Mouse (Mus musculus): ENCODE measurements at regions not wholly inside any gene's neighbourhood (a gene's known extent, or its start where the extent isn't known, plus 50 kb on each side); places are given as distances from the start of the nearest gene placed in this dataset.

DNA sequence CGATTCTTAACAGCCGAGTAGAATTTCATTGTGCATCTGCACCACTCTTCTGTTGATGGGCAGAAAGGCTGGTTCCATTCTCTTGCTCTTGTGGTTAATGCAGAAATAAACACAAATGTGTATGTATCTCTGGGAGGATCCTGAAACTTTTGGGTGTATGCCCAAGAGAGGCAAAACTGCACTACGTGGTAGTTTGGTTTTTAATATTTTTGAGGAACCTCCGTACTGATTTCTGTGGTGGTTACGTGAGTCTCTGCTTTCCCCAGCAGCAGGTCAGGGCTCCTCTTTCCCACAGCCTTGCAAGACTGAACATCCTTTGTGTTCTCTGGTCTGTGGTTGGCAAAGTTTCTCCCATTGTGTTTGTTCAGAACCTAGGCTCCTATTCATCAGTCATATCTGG is 198.9 kb upstream of the Ubash3b start:
- intact Hi-C loops (cut with DNase I) = no loop called here
- DNase-seq = no peak

DNA sequence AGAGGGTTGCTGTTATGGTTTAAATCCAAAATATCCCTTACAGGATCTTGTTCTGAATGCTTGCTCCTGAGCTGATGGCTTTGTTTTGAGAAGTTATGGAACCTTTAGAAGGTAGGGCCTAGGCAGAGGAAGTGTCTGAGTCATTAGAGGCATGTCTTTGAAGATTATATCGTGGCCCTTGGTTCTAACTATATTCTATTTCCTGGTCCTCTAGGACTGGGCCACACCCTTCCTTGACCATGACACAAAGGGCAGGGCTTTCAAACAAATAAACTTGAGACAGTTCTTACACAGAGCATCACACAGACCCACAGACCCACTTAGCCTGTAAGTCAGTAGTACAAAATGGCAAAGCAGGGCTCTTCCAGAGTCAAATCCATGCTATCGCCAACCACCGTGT is 197.8 kb upstream of the Ubash3b start:
- intact Hi-C loops (cut with DNase I) = no loop called here

DNA sequence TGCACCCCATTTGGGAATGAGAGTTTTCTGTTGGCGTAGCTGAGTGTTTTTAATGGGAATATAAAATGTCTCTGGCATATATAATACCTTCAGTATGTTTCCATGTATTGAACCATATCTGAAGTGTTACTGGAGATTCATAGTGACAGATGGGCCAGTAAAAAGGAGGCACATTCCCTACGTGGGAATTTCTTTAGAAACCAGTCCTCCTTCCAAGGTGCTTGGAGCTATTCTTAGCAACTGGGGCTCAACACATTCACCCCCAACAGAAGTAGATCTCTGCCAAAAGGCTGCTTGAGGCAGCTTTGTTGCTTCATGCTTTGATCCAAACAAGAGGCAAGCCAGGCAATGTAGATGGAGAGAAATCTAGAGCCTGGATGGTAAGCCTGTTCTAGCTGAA is 183.8 kb upstream of the Ubash3b start:
- intact Hi-C loops (cut with DNase I) = no loop called here
- DNase-seq = no peak

More for the DNA sequence above, 197.8 kb upstream of the Ubash3b start:
- no peak for DNase-seq

DNA sequence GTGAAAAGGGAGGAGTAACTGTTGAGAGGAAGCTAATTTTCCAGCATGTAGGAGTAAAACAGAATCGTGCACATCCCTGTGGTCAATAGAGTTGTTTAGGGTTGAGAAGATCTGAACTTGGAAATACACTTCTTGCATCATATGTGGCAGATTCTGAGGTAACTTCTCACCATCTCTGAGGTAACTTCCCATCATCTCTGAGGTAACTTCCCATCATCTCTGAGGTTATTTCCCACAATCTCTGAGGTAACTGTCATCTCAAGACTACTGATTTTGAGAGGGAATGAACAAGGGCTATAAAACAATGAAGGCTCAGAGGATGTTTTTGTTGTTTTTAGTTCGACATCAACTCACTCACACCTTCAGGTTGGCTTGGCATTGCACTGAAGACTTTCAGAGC is 175.9 kb upstream of the Ubash3b start:
- DNase-seq = no peak
- intact Hi-C loops (cut with DNase I) = no loop called here

DNA sequence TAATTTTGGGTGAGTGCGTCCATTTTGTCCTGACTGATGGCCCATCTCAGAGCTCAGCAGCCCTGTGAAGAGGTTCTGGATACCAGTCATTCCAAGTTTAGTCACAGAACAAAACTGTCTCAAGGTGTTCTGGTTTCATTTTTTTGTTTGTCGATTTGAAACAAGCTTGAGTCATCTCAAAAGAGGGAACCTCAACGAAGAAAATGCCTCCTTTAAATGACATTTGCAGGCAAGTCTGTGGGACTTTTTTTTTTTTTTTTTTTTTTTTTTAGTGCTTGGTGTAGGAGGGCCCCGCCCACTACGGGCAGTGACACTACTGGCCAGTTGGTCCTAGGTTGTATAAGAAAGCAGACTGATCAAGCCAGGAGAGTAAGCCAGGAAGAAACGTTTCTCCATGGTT is 175.3 kb upstream of the Ubash3b start:
- intact Hi-C loops (cut with DNase I) = no loop called here
- no peak for DNase-seq

DNA sequence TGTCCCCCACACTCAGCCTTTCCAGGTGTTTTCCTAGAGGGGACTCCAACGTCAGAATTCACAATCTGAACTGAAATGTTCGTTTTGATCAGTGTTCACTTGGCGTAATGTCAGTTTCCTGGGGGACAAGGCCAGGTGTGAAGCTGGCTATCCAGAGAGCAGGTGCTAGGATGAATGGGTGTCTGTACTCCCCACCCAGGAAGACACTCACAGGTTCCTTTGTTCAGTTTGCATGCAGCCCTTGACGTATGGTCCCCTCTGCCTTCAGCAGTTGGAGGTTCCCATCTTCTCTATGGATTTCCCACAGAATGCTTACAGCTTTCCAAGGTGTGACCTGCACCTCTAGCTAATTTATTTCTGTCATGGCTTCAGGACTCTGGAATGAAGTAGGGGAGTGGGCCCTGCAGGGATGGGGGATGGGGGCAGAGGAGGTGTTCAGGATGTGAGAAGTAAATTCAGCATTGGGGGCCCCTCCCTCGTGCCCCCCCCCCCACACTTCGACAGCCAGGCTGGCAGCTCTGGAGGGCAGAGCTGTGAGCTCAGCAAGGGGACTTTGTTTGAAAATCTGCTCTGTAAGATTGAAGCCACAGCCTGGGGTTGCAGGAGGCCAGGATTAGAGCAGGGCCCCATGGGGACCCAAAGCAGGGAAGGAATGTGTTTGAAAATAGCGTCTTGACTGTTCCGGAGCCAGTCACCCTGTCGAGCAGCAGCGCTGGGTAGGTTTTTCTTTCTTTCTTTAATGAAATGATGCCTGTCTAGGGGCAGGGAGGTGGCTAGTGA is 173.2 kb upstream of the Ubash3b start:
- intact Hi-C loops (cut with DNase I) = no loop called here
- DNase-seq = no peak

DNA sequence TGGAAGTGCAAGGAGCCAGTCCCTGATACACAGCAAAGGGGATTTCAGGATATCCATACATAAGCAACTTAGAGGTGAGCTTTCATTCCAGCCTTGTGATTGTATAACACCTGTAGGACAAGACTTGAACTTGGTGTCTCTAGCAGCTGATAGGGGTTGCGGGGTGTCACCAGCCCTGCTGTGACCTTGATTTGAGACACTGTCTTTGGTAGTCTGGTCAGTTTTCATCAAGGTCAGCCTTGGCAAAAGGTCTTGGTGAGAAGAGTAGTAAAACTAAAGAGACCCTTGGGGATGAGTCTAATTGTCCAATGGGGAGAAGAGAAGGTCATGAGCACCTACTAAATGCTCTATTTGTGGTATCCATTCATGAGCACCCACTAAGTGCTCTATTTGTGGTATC is 172.0 kb upstream of the Ubash3b start:
- intact Hi-C loops (cut with DNase I) = no loop called here
- DNase-seq = no peak

DNA sequence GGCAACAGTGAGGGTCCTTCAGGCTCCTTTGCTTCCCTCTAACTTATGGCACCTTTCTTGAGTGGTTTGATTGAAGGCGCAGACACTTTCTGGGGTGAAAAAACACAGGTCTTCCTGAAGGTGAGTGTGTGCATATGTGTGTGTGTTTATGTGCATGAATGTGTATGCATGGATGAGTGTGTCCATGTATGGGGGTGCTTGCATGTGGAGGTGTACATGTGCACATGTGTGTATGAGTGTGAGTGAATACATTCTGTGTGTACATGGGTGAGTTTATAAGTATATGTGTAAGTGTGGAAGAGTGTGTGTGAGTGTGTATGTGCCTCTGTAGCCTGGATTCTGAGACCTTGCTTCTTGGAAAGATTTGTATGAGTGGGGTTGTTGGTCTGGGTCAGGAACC is 167.5 kb upstream of the Ubash3b start:
- intact Hi-C loops (cut with DNase I) = no loop called here

DNA sequence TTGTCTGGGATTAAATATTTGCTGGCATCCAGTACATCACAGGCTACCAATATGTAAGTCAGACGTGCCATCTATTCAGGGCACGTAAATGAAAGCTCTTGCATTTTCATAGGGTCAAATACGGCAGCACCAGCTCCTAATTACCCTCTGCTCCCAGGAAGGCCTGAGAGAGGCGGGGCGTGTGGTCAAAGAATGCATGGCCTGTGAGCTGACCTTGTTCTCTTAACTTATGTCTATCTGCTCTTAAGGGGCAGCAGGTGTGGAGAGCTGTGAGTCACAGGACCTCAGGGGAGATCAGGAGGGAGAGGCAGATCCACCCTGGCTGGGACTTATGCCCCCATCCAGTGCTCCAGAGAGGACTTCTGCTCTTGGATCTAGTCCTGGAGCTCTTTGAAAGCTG is 167.0 kb upstream of the Ubash3b start:
- intact Hi-C loops (cut with DNase I) = no loop called here
- DNase-seq = no peak

More for the DNA sequence above, 167.5 kb upstream of the Ubash3b start:
- no peak for DNase-seq

DNA sequence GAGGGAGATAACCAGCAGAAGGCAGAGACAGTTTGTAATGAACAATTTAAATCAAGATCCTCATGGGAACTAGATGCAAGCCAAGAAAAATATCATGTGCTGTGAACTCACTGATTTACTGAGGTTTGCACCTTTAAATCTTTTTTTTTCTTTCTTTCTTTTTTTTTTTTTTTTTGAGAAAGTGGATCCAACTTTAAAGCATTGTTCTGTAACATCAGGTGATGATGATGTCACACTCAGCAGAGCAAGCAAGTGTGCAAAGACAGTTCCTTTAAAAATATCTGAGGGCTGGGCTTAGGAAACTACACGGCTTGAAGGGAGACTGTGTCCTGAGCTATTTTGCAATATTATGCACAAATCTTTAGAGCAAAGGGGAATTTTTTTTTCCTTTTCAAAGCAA is 166.6 kb upstream of the Ubash3b start:
- intact Hi-C loops (cut with DNase I) = no loop called here
- DNase-seq = no peak

DNA sequence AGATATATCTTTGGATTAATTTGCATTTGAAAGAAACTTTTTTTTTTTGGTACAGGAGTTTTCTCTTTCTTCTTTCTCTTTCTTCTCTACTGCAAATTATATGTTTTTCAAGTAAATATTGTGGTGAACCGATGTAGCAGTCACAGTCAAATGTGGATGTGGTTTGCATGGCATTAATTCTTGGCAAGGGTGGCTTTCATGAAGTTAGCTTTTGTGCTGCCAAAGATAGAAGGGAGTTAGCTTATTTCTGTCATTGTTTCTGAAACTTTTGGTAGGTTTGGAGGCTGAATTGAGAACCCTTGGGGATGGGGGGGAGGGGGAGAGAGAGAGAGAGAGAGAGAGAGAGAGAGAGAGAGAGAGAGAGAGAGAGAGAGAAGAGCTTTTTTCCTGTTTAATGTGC is 166.1 kb upstream of the Ubash3b start:
- DNase-seq = no peak

DNA sequence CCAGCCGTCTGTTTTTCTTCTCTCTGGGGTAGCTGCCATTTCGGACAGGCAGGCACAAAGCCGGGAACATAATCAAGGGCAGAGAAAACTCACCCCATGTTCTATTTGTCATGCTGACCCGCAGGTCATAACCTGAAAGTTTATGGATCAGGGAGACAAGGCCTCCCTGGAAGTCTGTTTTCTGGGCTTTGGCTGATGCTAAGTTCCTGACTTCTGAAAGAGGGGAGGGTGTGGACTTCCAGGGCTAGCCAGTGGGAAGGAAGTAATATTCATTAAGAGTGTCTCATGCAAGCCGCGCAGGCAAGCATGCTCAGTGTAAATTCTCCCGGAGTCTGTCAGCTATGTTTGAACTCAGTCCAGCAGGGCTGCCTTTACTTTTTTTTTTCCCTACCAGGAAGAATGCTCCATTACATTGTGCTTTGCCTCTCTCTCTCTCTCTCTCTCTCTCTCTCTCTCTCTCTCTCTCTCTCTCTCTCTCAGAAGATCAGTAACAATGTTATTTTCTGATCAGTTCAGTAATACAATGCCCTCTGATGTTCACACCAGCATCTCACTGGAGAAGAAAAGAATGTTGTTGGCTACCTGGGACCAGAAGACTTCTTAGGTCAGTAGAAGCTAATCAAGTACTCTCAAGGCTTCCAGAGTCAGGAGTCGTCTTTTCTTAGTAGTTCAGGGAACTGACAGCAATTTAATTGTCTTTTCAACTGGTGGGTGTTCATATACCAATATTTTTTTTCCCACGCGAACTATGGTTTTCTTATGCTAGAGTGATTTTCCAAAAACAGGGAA is 165.5 kb upstream of the Ubash3b start:
- intact Hi-C loops (cut with DNase I) = no loop called here
- DNase-seq = peak; percentile 32 to 46

More for the DNA sequence above, 166.1 kb upstream of the Ubash3b start:
- intact Hi-C loops (cut with DNase I) = no loop called here

DNA sequence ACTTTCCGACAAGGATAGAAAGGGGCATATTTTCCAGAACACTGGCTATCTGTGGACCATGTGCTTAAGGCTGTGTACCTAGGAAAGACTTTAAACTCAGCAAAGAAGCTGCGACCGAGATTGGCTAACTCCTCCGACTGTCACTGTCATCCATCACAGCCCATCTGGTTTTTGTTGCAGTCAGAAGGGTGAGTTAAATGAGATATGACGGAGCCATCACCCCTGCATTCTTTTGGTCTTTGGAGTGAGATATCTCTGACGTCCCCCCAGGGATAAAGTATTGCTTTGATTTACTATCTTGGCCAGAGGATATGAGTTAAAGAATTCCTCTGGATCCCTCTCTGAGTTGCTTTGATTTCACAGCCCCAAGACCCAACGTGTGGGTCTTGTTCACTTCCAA is 160.0 kb upstream of the Ubash3b start:
- intact Hi-C loops (cut with DNase I) = no loop called here

DNA sequence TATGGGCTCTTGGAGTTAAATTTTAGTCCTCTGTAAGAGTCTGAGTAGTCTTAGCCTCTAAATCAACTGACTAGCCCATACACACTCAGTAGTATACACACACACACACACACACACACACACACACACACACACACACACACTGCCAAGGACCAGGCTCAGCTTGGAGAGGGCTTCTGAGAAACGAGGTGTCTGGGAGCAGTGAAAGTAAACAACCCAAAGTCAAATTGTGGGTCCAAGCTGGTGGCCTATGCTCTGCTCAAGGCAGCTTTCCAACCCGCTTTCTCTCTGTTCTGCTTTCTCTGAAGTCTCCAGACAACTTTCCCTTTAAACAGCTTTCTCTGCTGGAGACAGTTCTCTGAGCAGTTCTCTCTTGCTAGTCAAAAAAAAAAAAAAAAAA is 157.6 kb upstream of the Ubash3b start:
- intact Hi-C loops (cut with DNase I) = no loop called here
- no peak for DNase-seq

More for the DNA sequence above, 160.0 kb upstream of the Ubash3b start:
- no peak for DNase-seq

DNA sequence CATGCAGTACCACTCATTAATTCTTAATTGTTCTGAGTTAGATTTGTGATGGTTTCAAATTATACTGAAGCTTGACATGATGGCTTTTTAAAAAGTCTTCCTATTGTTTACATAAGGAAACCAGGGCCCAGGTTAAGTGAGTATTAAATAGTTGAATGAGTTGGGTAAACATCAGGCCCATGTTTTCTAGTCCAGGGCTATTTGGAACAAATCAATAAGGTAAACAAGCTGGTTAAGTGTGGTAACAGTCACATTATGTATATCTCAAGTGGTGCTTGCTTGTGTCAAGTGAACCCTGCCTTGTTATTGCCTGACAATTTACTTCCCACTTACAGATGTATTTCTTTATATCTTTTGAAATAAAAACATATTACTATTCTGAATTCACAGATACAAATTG is 144.7 kb upstream of the Ubash3b start:
- no peak for DNase-seq
- intact Hi-C loops (cut with DNase I) = no loop called here

DNA sequence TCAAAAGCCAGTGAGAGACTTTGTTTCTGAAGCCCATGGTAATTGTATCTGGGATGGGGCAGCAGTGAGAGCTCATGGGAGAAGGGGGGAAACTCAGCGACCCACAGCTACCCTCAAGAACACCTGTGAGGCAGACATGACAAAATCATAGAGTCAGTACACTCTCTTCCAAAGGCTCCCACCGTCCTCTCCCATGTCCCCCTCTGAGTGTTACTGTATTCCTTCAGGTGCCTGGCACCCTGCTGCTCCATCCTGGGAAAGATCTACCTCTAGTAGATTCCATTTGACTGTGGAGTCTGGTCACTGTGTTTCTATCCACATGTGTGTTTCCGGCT is 142.0 kb upstream of the Ubash3b start:
- intact Hi-C loops (cut with DNase I) = no loop called here
- DNase-seq = no peak

DNA sequence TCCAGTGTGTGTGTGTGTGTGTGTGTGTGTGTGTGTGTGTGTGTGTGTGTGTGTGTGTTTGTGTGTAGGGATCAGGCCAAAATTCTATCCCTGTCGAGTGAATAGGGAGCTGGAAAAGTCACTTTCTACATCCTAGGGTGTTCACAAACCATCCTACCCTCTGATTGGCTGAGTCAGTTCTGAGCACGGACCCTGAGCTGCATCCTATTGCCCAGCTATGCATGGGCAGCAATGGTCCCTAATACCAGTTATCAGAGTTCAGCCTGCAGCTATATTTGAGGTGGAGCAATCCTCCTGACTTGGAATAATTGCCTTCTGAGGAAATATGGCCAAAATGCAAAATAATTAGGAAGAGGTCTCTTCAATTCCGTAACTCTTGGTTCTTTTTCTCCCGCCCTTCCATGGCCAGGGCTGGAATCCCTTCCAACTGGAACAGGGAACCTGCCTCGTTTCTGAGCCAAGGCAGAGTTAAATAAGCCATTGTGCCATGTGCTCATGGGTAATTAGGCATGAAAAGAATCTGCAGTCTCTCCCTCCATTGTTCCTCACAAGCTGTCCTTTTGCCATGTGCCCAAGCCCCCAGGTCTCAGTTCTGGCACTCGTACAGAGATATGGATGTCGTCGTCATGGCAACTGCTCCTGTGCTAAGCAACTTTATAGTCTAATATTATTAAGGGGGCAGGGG is 141.5 kb upstream of the Ubash3b start:
- no peak for DNase-seq
- intact Hi-C loops (cut with DNase I) = no loop called here

DNA sequence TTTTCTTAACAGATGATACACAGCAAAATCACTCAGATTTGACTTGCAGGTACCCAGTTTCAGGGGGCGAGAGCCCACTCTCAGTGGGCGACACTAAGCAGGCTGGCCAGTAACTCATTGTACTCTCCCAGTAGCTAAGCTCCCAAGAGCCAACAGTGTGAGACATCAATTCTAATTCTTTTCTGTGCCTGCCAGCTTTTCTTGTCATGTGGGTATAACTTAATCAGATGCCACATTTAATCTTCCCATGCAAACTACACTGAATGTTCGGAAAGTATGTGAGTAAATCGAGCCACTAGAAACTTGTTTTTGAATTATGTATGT is 124.6 kb upstream of the Ubash3b start:
- DNase-seq = no peak
- intact Hi-C loops (cut with DNase I) = no loop called here

DNA sequence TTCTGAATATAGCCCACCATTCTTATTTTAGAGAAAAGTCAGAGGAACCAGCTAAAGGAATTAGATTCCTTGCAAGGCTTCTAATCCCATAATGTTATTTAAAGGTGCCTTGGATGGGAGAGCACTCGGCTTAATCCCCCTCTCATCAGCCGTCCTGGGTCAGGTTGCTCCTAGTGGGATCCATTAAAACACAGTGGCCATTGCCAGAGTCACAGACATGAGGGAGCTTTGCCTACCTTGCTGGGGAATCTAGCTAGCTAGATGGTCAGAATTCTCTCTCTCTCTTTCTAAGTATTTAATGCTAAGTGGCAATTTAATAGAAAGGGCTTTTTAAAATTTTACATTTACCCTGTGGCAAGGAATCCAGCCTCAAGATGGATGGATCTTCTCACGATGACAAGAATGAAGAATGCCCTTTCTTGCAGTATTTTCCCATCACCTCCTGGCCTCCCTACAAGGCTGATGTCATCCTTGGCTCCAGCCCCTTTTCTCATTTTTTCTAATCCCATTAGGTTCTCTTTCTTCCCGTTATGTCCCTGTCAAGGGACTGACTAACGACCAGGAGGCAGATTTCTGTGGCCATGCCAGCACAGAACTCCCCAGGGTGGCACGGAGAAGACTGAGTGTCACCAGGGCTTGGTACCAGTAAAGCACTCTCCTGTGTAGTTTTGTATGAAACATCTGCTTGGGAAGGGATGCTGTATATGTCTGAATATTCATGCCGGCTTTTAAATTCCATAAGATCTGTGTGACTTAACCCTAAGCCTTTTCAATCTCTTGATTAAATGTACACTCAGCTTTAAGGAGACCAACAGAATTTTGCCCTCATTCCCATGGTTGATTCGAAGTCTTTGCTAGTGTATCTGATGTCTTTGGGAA is 124.0 kb upstream of the Ubash3b start:
- DNase-seq = peak; percentile 20 to 24
- intact Hi-C loops (cut with DNase I) = no loop called here

DNA sequence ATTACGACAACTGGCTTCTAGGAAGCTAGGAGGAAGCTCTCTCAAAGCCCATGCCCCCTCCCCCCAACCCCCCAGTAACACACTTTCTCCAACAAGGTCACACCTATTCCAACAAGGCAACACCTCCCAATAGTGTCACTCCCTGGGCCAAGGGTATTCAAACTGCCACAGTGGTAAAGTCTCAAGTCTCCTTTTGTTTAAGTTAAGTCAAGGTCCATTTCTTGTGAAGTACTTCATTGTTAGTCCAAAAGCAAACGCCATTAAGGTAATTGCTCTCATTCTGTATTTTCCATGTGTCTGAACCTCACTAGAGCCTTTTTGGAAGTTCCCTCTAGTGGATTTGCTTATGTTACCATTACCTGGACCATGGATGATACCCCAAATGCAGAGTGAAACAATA is 116.2 kb upstream of the Ubash3b start:
- no peak for DNase-seq
- intact Hi-C loops (cut with DNase I) = no loop called here

DNA sequence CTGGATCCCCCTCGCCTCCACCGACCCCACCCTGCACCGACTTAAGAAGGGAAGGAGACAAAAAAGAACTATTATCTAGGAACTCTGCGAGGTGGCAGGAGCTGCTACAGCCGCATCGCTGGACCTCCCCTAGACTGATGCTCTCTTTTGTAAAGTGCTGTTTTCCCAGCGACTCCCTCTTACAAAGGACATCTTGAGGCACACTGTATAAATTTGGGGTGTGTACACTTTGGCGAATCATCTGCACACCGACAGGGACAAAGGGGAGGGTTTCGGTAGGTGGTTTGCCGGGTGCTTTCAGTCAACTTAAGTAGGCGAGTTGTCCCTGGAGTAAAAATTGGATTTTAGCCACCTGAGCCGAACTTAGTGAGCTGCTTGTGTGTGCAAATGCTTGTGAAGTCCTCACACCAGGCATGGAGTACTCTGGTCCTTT is 112.4 kb upstream of the Ubash3b start:
- DNase-seq = no peak

More for the DNA sequence above, 112.4 kb upstream of the Ubash3b start:
- intact Hi-C loops (cut with DNase I) = no loop called here
